Mouse (Mus musculus): Measurements from ENCODE around the gene Tenm2. TPM values are rescaled to one million over a fixed set of nuclear protein-coding genes. Genes with fewer than 3 reads are reported as not detected.

Tenm2 gene
- total and polyA plus RNA-seq, 3 experiments = not detected

GRCm38 (mm10) chr11:37039283-37039682, 196.5 kb downstream of the Tenm2 start:
- Histone ChIP-seq H3K9me3 (replicated peaks; ENCODE audit: low read length) (peaks cover 66% of the 10 kb centered on the region), H3K4me1 (ENCODE audit: control insufficient read depth in 1 of 2, insufficient read depth in 2 of 2) (no peaks in the 10 kb centered on the region), H3K36me3 (replicated peaks in 1 of 2; ENCODE audit: control insufficient read depth in 1 of 2, insufficient read depth in 1 of 2, low read length in 1 of 2) (no peaks in the 10 kb centered on the region), H3K27me3 (replicated peaks) (no peaks in the 10 kb centered on the region), H3K27ac (ENCODE audit: insufficient read depth, low read depth) (no peak overlapping the region), H3K79me2 (replicated peaks; ENCODE audit: control insufficient read depth, extremely low read depth, insufficient read depth, poor library complexity, severe bottlenecking) (no peaks in the 10 kb centered on the region), H3K4me3 (replicated peaks in 1 of 3; ENCODE audit: low read depth in 2 of 3, low read length in 2 of 3, poor library complexity in 1 of 3) (no peak overlapping the region), H3K9ac (ENCODE audit: insufficient read depth, low read depth) (no peak overlapping the region), H3K4me2 (ENCODE audit: insufficient read depth, low read depth, poor library complexity, severe bottlenecking) (no peak overlapping the region)
- dilution Hi-C loops (cut with MboI; ENCODE audit: extremely low pct_ligation_motif_present, extremely low pct_unique_long_range_greater_than_20kb, low sequenced_read_pairs) = no loop called here
- DNase-seq (ENCODE audit: extremely low read depth) = no peak
- TF ChIP-seq PAX5 (IDR thresholded peaks at IDR 0.05; ENCODE audit: low read length) (no peak), ZMIZ1 (IDR thresholded peaks at IDR 0.05; ENCODE audit: low read depth, low read length) (no peak), USF2 (conservative IDR thresholded peaks at IDR 0.05; ENCODE audit: low read depth, low read length) (no peak)
- in situ Hi-C loops (cut with MboI; ENCODE audit: low pct_ligation_motif_present, low pct_unique_long_range_greater_than_20kb, low sequenced_read_pairs) = no loop called here

GRCm38 (mm10) chr11:37031305-37032055, 204.3 kb downstream of the Tenm2 start:
- dilution Hi-C loops (cut with MboI; ENCODE audit: extremely low pct_ligation_motif_present, extremely low pct_unique_long_range_greater_than_20kb, low sequenced_read_pairs) (no loop called here), in situ Hi-C loops (cut with MboI; ENCODE audit: low pct_ligation_motif_present, low pct_unique_long_range_greater_than_20kb, low sequenced_read_pairs) (no loop called here)
- Histone ChIP-seq H3K27ac (ENCODE audit: insufficient read depth, low read depth) (no peak overlapping the region), H3K4me3 (replicated peaks in 1 of 3; ENCODE audit: low read depth in 2 of 3, low read length in 2 of 3, poor library complexity in 1 of 3) (no peak overlapping the region), H3K9ac (ENCODE audit: insufficient read depth, low read depth) (no peak overlapping the region), H3K9me3 (replicated peaks; ENCODE audit: low read length) (peaks cover 65% of the 10 kb centered on the region), H3K4me1 (ENCODE audit: control insufficient read depth in 1 of 2, insufficient read depth in 2 of 2) (no peaks in the 10 kb centered on the region), H3K27me3 (replicated peaks) (no peaks in the 10 kb centered on the region), H3K4me2 (ENCODE audit: insufficient read depth, low read depth, poor library complexity, severe bottlenecking) (no peak overlapping the region), H3K36me3 (replicated peaks in 1 of 2; ENCODE audit: control insufficient read depth in 1 of 2, insufficient read depth in 1 of 2, low read length in 1 of 2) (no peaks in the 10 kb centered on the region), H3K79me2 (replicated peaks; ENCODE audit: control insufficient read depth, extremely low read depth, insufficient read depth, poor library complexity, severe bottlenecking) (no peaks in the 10 kb centered on the region)
- TF ChIP-seq POLR2AphosphoS2 (IDR thresholded peaks at IDR 0.05; ENCODE audit: low read depth, low read length) (no peak), HCFC1 (IDR thresholded peaks at IDR 0.05; ENCODE audit: low read depth, low read length) (no peak), SIN3A (IDR thresholded peaks at IDR 0.05; ENCODE audit: low read length) (no peak), USF2 (conservative IDR thresholded peaks at IDR 0.05; ENCODE audit: low read depth, low read length) (no peak), GABPA (IDR thresholded peaks at IDR 0.05; ENCODE audit: insufficient replicate concordance, low read depth, low read length) (no peak), POLR2A (IDR thresholded peaks at IDR 0.05; ENCODE audit: low read depth, low read length) (no peak), BHLHE40 (IDR thresholded peaks at IDR 0.05; ENCODE audit: low read depth, low read length) (no peak), MAFK (IDR thresholded peaks at IDR 0.05; ENCODE audit: insufficient replicate concordance, low read length) (no peak), NRF1 (IDR thresholded peaks at IDR 0.05; ENCODE audit: low read depth, low read length) (no peak), RCOR1 (conservative IDR thresholded peaks at IDR 0.05; ENCODE audit: low read depth, low read length) (no peak), CHD1 (IDR thresholded peaks at IDR 0.05; ENCODE audit: low read depth, low read length) (no peak), ZNF384 (IDR thresholded peaks at IDR 0.05; ENCODE audit: low read depth, low read length) (no peak), ZKSCAN1 (IDR thresholded peaks at IDR 0.05; ENCODE audit: borderline replicate concordance, low read depth, low read length) (no peak), TBP (conservative IDR thresholded peaks at IDR 0.05; ENCODE audit: low read depth, low read length) (no peak)
- DNase-seq (ENCODE audit: extremely low read depth) = no peak
